Mouse (Mus musculus) adrenal gland, adult (tissue): ENCODE measurements at regions not wholly inside any gene's neighbourhood (a gene's known extent, or its start where the extent isn't known, plus 50 kb on each side); places are given as distances from the start of the nearest gene placed in this dataset.

Experiments
- DNase-seq, 2 experiments: peaks; one replicate each; pipeline ENCODE4 v3.0.0; 2022 to 2023; ENCODE audit warnings: low spot score in 1 of 2; ENCODE audit not compliant: inconsistent age in 2 of 2

DNA sequence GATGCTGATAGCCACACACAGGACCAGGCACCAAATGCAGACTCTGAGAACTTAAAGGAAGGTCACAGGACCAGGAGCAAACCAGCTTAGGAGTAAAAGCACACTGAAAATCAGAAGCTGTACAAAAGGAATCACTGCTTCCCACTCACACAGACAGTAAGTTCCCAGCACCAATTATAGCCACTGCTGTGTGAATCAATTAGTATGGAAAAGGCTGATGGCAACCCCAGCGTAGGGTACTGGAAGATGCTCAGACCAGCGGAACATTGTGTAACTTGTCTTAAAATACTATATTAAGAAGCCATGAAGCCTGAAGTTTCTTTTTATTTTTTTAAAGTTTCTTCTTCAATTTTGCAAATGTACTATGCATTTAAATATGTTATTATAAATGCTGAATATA, 115.8 kb downstream of the Lnpk start:
- no peak for DNase-seq

DNA sequence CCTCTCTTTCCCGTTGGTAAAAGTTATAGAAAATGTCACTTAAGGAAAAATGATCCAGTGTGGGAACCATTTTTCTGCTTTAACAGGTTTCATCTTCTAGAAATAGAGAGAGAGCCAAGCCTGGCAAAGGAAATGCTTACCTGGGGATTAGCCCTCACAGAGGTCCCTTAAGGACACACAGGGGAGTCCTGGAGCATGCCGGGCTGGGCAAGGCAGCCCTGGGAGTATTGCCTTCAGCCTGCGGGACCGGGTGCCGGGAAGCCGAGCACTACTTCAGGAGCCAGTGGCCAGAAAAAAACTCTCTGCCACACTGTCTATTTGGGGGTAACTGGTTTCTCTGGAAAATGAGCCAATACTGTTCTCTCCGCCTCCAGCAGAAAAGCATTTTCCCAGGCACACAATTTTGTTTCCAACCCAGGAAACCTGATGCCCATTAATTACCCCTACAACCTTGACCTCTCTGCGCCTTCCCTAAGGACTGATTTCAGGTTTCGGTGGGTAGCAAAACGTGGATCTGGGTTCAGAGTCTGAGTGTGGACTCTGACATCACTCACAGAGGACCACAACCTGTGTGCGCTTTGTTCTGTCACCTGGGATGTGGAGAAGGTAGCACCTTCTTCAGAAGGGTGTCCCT, 117.9 kb downstream of the Lnpk start:
- no peak for DNase-seq

DNA sequence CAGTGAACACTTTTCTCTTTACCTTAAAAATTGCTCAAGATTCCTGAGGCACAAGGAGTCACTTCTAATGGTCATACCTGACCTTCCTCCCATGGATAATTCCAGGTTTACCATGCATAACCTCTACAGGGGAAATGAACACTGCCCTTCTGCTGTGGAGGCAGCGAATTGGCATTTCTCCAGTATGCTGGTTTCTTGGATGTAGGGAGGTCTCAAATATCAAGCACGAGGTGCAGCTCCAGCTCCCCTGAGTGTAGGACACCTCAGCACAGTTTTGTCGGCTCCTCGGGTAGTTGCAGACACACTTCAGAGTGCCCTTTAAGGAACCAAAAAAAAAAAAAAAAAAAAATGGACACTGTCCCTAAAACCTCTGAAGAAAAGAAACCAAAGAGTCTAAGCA, 124.8 kb downstream of the Lnpk start:
- no peak for DNase-seq

DNA sequence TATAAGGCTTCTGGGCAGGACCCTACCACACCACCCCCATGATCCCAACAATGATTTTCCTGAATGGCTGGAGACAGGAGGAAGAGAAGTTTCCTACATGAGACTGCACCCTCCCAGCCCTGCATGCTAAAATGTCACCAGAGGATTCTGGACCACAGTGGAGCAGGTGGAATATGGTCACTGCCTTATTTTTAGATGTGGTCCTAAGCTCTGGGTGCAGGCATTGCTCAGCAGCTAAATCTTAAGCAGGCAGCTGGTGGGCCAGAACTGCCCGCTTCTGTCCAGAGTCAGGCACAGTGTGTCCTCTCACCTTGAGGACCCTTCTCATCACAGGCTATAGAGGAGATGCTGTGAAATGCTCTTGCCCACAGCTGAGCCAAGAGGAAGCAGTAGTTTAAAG, 126.6 kb downstream of the Lnpk start:
- no peak for DNase-seq

DNA sequence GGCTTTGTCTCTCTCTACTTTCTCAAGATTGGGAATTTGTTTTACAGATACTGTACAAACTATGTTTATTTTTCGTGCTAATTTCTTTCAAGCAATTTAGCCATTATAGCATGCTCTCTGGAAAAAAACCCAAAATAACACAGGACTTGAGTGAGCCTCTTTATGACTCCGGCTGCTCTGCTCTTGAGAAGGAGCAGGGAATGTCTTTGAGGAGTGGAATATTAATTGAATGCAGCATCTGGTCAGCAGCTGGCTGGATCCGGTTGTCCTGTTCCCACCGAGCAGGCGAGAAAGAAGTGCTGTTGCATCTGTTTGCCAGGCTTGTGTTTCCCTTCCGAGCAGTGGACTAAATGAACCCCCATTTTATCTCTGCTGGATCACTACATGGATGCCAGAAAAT, 127.7 kb downstream of the Lnpk start:
- DNase-seq, result no peak

DNA sequence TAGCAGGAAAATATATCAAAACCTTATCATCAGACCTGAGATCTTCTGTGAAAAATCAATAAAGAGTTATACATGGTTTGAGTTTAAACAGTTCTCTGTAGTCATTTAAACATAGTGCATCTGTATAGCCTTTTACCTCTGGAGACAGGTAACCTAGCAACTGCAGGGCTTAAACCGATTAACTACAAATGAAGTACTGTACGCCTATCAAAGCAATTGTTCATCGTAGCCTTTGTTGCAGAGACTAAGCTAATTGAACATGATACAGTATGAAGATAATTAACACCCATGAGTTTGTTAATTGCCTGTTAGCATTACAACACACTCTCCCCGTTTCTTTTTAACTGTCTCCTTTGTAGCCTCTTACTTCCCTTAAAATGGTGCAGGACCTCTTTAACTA, 128.2 kb downstream of the Lnpk start:
- DNase-seq, result no peak

DNA sequence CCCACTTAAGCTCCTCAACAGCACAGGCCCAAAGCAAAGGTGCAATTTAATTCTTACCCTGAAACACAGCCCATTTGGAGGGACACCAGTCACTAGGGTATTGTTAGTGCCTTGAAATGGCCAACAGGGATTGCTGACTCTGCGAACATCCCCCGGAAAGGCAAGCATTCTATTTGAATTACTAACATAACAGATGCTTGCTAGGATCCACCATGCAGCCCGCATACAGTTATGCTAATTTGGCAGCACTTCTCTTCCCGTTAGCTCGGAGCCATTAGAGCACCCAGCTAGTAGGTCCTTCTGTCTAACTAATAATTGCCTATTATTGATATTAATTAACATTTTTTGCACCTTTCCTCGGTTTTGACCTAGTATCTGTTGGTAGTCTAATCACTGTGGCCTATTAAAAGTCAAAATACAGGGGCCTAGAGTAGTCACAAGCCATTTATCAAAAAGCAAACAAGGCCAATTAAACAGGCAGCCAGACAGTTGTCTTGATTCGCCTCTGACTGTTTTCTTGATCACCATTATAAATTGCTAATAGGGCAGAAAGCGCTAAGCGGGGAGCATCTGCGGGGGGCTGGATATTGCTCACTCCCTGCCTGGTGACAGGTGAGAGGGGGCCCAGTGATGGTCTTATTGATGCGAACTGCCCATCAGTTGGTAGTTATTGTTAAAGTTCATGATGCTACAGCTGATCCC, 129.0 kb downstream of the Lnpk start:
- DNase-seq, result no peak

DNA sequence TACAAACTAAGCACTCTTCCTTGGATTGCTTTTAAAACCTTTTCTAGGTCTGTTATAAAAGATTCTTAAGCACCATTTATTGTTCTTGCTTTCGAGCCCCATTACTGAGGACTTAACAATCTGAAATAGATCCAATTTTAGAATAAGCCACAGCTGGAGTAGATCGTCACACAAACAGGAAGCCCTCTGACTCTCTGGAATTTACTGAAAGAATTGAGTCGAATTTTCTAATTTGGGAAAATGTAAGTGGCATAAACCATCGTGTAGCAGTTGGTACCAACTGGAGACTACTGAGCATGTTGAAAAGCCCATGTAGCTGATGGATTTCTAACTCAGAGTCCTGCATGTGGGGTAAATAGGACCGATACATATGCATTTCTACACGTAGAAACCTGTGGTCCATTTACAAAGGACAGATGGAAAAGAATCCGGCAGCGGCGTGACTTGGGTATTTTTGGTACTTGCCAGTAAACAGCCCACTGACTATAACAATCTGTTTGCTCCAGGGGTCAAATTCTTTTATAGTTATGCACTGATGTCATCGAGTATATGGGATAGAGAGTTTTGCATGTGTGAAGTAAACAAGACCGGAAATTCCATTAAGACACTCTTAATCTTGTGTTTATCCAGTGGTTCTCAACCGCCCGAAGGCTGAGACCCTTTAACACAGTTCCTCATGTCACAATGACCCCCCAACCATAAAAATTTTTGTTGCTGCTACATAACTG, 143.9 kb downstream of the Lnpk start:
- DNase-seq, result no peak

DNA sequence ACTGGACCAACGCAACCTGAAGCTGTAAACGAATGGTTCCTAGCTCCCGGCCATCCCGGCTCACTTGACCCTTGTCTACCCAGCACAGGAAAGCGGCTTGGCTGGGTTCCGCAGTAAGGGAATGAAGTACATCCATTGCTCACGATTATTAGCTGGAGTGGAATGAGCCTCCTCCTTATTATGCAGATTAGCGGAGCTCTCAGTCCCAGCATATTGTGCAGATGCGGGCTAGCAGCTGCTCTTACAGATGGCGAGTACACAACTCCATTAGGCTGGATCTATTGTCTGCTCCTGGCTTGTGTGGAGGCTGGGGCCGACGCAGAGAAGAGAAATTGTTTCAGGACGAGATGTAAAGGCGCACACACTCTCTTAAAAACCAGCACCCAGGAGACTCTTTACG, 152.5 kb downstream of the Lnpk start:
- DNase-seq, result no peak

DNA sequence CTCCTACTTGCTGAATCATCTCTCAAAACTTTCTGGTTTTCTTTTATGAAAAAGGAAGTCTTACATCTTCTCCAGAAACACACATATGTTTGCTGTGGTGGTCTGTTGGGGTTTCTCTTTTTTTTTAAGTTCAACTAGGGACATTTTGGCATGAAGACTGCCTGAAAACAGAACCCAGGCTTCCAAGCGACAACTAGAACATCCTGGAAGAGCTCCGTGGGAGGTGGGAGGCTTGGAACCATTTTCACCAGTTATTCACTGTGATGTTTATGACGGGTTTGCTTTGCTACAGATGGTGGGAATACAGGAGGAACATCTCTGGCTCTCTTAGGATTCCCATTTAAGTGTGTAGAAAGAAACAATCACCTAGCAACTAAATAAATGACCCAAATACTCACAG, 154.5 kb downstream of the Lnpk start:
- no peak for DNase-seq

DNA sequence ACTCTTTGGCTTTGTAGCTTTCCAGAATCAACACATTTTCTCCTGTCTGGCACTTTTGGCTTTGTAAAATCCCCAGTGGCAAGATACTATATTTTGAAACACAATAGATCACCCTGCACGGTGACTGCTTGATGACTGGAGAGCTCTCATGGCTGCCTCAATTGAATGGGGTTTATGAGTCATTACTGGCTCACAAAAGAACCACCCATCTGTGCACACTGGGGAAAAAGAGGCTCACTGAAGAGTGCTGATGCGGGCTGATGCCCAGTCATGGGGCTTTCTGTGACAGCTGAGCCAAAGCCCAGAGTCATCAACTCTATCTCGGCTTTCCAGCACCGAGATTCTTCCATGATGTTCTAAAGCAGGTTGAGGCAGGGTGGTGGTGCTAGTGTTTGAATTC, 163.1 kb downstream of the Lnpk start:
- DNase-seq, result no peak

DNA sequence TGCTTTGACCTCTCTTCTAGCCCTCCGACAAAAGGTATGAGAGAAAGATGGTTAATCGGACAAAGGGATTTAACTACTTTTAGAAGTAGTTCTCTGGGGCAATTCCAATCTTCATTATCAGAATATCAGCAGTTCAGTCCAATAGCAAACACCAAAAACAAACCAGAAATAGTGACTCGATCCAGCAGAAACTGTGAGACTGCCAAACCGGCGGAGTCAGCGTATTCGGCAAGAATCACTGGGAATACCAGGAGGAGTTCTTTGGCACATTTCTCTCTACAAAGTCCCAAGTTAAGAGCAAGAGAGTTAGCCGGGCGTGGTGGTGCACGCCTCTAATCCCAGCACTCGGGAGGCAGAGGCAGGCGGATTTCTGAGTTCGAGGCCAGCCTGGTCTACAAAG, 164.5 kb downstream of the Lnpk start:
- DNase-seq, result no peak

DNA sequence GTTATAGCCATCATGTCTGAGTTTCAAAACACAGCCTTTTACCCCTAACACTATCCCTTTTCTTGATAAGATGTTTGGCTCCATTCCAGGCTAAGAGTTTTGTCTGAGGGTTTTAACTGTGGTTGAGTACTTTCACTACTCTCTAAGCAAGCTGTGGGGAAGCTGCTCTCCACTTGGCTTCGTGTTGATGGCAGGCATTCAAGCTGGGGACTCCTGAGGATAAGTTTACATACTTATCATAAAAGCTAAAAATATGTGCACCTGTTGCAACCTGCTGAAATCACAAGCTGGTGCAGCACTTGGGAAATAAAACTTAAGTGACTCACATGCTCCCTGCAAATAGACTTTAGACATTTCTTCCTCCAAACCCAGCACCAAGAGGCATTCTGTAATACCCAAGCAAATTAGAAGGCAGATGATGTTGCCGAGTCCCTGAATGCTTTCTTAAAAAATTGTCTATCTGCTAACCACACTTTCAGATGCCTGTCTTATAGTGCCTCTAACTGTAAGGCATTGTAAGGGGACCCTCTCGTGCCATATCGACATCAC, 169.3 kb downstream of the Lnpk start:
- DNase-seq, result no peak

DNA sequence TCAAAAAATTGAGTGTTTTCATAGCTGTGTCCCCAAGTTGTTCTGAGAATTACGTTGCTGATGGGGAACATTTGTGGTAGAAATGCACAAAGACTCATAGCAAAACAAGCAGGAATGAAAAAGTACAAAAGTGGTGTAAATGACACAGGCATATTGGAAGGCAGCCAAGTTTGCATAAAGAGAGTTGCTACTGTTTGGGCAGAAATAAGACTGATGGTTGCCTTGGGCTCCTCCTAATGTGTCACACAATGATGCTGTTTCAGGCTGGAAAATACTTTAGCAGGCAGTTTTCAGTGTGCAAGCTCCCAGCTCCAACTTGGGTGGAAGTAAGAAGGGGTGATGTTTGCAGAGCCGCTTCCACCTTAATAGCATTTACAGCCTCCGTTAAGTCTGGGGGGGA, 174.7 kb downstream of the Lnpk start:
- DNase-seq, result no peak

DNA sequence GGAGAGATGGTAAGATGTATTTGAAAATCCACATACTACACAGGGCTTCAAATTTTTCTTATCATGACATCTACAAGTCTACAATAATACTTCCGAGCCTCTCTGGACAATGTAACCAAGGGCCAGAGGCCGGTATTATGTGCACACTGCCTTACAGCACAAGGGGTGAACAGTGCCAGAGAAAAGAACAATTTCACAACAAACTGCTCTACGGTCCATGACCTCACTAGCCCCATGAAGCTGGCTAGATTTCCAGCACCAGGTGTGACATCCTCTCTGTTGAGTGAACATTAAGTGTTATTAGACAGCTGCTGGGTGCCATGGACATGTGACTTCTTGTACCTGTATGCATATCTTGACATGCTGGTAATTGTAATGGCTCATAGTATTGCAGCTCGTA, 188.2 kb downstream of the Lnpk start:
- DNase-seq, result no peak

DNA sequence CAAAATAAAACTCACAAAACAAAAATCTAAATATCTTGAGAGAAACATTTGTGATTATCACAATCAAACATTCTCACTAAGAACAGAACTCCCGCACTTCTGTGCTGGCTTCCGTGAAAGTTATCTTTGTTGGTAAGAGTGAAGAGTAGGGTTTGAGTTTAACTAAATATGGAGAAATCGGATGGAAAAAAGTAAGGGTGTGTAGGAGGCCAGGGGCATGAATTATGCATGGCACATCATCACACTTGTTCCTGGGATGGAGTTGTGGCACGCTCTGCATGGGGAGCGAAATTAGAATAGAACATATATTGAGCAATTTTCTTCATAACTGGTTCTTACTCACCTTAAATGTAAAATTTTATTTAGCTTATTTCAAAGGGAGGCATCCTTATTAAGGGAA, 191.2 kb downstream of the Lnpk start:
- DNase-seq, result no peak

DNA sequence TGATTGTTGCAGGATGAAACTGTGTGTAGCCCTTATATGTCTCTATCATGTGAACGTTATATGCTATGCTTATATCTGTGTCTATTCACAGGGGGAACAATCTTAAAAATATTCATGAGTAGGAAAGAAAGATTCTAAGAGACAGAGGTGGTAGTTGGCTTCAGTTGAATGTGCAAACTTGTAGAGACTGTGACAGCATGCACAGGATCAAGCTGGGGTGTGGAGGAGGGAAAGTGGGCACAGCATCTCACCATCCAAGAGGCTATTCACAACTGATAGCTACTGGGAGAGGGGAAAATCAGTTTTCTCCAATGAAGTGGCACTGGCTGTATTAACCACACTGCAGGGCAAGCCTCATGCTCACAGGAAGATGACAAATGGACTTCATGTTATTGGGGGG, 194.3 kb downstream of the Lnpk start:
- no peak for DNase-seq

DNA sequence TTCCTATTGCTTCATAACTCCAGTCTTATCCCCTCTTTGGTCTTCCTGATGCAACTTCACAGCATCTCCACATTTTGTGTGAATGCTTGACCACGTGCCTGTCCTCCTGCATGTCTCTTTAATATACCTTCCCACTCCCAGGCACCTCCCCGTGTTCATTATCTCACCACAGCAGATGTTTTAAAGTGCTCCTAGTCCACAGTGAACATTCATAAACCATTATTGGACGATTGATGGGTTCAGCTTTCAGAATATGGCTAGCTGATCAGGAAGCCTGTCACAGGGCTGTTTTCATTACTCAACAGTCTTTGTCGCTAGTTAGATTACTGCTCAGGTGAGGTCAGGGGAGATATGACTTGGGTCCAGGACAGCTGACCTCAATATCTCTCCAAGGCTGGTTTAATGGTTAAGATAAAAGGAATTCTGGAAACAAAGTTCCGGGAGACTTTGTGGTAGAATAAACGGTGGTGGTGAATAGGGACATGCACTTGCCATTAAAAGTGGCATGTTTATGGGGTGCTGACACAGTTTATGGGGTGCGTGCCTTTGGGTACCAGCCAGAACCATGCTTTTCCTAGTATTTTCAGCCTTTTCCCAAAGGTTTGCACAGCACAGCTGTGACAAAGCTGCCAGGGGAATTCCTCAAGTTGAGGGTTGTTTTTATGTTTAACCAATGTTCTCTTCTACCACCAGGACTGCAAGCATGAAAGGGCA, 198.5 kb downstream of the Lnpk start:
- DNase-seq, result no peak

DNA sequence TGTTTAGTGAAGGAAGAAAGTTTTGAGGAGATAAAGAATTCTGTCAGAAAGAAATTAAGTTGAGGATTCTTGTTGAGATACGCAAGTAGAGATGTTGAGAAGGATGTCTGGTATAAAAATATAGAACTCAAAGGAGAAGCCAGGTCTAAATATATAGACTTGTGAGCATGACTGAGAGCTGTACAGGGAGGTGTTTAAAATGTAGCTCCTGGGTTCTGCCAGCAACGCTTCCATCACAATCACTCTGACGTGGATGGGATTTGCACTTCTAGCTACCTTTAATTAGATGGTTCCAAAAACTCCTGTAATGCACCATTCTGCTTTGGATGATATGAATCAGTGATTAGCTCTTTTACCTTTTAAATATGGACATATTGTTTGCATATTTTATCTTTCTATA, 200.5 kb downstream of the Lnpk start:
- DNase-seq, result no peak

DNA sequence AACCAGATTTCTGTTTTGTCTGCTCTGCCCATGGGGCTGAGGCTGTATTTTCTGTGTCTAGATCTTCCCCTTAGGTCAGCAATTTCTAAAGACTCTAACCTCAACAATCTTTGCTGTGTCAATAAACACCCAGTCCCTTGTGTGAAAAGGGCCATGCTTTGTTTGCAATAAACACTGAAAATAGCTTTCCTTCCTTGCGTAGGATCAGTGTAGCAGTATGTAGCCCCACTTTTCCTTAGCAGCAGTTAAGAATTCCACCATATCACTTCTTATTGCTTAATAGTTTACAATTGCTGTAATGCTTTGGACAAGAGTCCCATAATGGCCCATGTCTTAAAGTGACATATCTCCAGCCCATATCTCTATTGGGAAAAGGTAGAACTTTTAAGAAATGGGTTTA, 205.3 kb downstream of the Lnpk start:
- no peak for DNase-seq

DNA sequence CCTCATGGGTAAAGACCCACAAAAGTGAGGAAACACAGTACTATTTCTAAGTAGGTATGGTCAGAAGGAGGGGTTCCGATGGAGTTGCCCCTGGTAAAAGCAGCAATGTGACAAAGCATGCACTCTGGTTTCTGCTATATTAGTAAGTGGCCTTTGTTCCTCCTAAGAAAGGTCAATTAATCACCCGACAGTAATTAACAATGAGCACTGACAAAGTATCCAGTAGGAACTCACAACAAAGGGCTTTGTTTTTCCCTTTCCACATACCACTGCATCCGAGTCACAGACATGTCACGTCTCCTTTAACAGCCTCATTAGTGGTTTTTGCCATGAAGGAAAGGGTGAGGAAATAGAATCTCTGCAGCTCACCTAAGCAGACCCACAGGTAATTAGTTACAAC, 206.2 kb downstream of the Lnpk start:
- no peak for DNase-seq

DNA sequence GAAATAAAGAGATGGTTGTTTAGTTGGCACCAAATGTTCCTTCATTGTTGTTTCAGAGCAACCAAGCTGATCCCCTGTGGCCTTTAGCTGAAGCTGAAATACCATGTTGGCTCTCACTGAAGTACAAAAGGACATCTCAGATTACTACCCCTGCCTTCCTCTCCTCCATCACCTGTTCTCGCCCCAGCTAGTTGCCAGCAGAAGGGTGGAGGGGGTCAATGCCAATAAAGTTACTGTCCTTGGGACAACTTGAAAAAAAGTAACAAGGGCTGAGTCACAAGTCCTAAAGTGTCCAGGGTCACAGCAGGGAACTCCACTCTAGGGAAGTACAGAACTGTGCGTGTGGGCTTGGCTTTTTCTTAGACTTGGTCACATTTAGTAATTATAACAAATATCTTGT, 216.0 kb downstream of the Lnpk start:
- peak; percentile 6 to 56 for DNase-seq
